Mouse (Mus musculus): ENCODE data around the gene Unc119b. TPM values are rescaled to one million over a fixed set of nuclear protein-coding genes. Genes with fewer than 3 reads are reported as not detected.
A peak's percentile ranks its signal among the peaks of the same experiment; 100 is the strongest.
"Not testable (repeated sequence)": the region's sequence is repeated elsewhere in the genome, so short reads cannot be mapped to it uniquely, and the experiment has no call there.

Unc119b gene
- polyA plus RNA-seq, 2 experiments from 2014 or later, result 18.3 to 19.0 TPM

- no peak for ATAC-seq
These were observed 5.4 kb downstream of the Unc119b start for GRCm38 (mm10) chr5:115129328-115129727.

GRCm38 (mm10) chr5:115127421-115128179 is 7.2 kb downstream of the Unc119b start:
- no peak for ATAC-seq

- ATAC-seq, result no peak
These were observed 8.0 kb downstream of the Unc119b start for GRCm38 (mm10) chr5:115126578-115127312.

GRCm38 (mm10) chr5:115125211-115125871 is 9.4 kb downstream of the Unc119b start:
- ATAC-seq, result peak; percentile 85

GRCm38 (mm10) chr5:115124690-115125089 is 10.1 kb downstream of the Unc119b start:
- no peak for ATAC-seq

- ATAC-seq, result no peak
These were observed 13.8 kb downstream of the Unc119b start for GRCm38 (mm10) chr5:115120978-115121377.

GRCm38 (mm10) chr5:115118961-115119570 is 15.7 kb downstream of the Unc119b start, which contains the start of gene Acads:
Acads (minus strand) TSS chr5:115119346.
- ATAC-seq, result peak; percentile 95

GRCm38 (mm10) chr5:115117467-115117866 is 17.3 kb downstream of the Unc119b start:
- ATAC-seq, result no peak

- no peak for ATAC-seq
These were observed 18.3 kb downstream of the Unc119b start for GRCm38 (mm10) chr5:115116426-115116825.

- ATAC-seq, result no peak
These were observed 20.3 kb downstream of the Unc119b start for GRCm38 (mm10) chr5:115114501-115114900.

GRCm38 (mm10) chr5:115113244-115113643 is 21.5 kb downstream of the Unc119b start:
- ATAC-seq, result no peak

GRCm38 (mm10) chr5:115111156-115111555 is 23.6 kb downstream of the Unc119b start:
- ATAC-seq, result no peak

GRCm38 (mm10) chr5:115103253-115103652 is 31.5 kb downstream of the Unc119b start:
- ATAC-seq, result not testable (repeated sequence)

GRCm38 (mm10) chr5:115102231-115102630 is 32.5 kb downstream of the Unc119b start:
- ATAC-seq, result no peak

- no peak for ATAC-seq
These were observed 34.3 kb downstream of the Unc119b start for GRCm38 (mm10) chr5:115100473-115100872.

GRCm38 (mm10) chr5:115099991-115100390 is 34.8 kb downstream of the Unc119b start:
- ATAC-seq, result no peak

- ATAC-seq, result no peak
These were observed 35.2 kb downstream of the Unc119b start for GRCm38 (mm10) chr5:115099530-115099929.

GRCm38 (mm10) chr5:115098195-115098594 is 36.6 kb downstream of the Unc119b start, which contains the start of gene Gm10401:
Gm10401 (minus strand) TSS chr5:115098295.
- no peak for ATAC-seq

- ATAC-seq, result peak; percentile 27
These were observed 43.0 kb downstream of the Unc119b start for GRCm38 (mm10) chr5:115091776-115092175.

- ATAC-seq, result no peak
These were observed 43.8 kb downstream of the Unc119b start for GRCm38 (mm10) chr5:115091015-115091414.

GRCm38 (mm10) chr5:115089592-115090268 is 45.0 kb downstream of the Unc119b start:
- ATAC-seq, result no peak

GRCm38 (mm10) chr5:115085675-115086074 is 49.1 kb downstream of the Unc119b start:
- no peak for ATAC-seq

Data from activated CD4-positive, CD25-positive, alpha-beta regulatory T cell, adult 4 months (primary cell).